ENCODE assay signal across 24 mouse cellular contexts in the genomic region with DNA sequence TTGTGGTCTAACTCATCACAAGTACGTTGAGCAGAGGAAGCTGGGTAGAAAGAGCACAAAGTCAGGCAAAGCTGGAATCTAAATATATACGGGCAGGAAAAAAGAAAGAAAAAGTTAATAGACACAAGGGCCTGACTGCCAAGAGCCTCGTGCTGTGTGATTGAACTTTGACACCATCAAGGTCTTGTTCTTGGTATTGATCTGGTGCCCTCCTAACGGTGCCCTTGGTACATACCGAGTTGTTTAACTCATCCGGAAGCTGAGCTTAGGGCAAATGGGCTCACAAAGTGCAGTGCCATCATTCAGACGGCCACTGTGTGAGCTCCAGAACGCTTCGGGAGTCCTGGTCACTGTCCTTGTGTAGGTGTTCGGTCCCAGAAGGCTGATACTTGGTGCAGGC. TPM values are rescaled to one million over a fixed set of nuclear protein-coding genes. Genes with fewer than 3 reads are reported as not detected.
"Had no signal": no experiment of that assay in that cellular context is flagged by ENCODE, and none has a peak within 500 bp of the region (broad histone marks: within the 10 kb centered on the region; RNA-seq: fewer than 3 reads in every experiment).

No protein-coding gene starts in this region.

- ATAC-seq: liver, embryonic 12.5 days; midbrain, embryonic 13.5 days; midbrain, embryonic 16.5 days had no signal

- H3K27ac ChIP-seq: layer of hippocampus, adult 2 months; liver, embryonic 12.5 days; liver, embryonic 15.5 days; lung, embryonic 15.5 days; midbrain, embryonic 13.5 days; neural tube, embryonic 13.5 days had no signal

- H3K9ac ChIP-seq: liver, embryonic 12.5 days; liver, embryonic 15.5 days; lung, embryonic 15.5 days; midbrain, embryonic 13.5 days; neural tube, embryonic 13.5 days had no signal

- H3K27me3 ChIP-seq: liver, embryonic 12.5 days; liver, embryonic 15.5 days; lung, embryonic 15.5 days; megakaryocyte, embryonic 14.5 days; midbrain, embryonic 13.5 days; neural tube, embryonic 13.5 days had no signal

- DNase-seq: kidney, postnatal 25 days; layer of hippocampus, adult 9-11 months; lung, adult 18-20 months; lung, postnatal 36 days; retina, postnatal 1 day; right cerebral cortex, postnatal 25 days; spleen, adult 18-20 months; thymus, adult 18-20 months; thymus, postnatal 36 days had no signal

- H3K4me2 ChIP-seq: liver, embryonic 12.5 days; liver, embryonic 15.5 days; lung, embryonic 15.5 days; midbrain, embryonic 13.5 days; neural tube, embryonic 13.5 days had no signal

- H3K4me3 ChIP-seq: layer of hippocampus, adult 2 months; liver, embryonic 12.5 days; liver, embryonic 15.5 days; lung, embryonic 15.5 days; midbrain, embryonic 10.5 days; midbrain, embryonic 13.5 days; myocyte; neural tube, embryonic 13.5 days had no signal

- H3K9me3 ChIP-seq: liver, embryonic 12.5 days; liver, embryonic 15.5 days; lung, embryonic 15.5 days; midbrain, embryonic 10.5 days; midbrain, embryonic 13.5 days; neural tube, embryonic 13.5 days had no signal

RNA-seq across cellular contexts. Expression of gene Mrln, which starts 53.3 kb away (rescaled TPM):
- total RNA-seq: layer of hippocampus, adult 2 months; layer of hippocampus, postnatal 25 days; left cerebral cortex, adult 18-20 months; left cerebral cortex, postnatal 25 days; monocyte, adult 5-6 weeks had no signal
- polyA plus RNA-seq: large intestine, adult 2 months; lung, embryonic 15.5 days; midbrain, embryonic 13.5 days; midbrain, embryonic 16.5 days had no signal
